Mouse (Mus musculus) 416B (cell line): ENCODE results near the gene 2300002M23Rik.

Experiments used
- DNase-seq: peaks from one replicate; pipeline ENCODE4 v3.0.0; 2011; ENCODE audit warnings: low read depth

2300002M23Rik gene

DNA sequence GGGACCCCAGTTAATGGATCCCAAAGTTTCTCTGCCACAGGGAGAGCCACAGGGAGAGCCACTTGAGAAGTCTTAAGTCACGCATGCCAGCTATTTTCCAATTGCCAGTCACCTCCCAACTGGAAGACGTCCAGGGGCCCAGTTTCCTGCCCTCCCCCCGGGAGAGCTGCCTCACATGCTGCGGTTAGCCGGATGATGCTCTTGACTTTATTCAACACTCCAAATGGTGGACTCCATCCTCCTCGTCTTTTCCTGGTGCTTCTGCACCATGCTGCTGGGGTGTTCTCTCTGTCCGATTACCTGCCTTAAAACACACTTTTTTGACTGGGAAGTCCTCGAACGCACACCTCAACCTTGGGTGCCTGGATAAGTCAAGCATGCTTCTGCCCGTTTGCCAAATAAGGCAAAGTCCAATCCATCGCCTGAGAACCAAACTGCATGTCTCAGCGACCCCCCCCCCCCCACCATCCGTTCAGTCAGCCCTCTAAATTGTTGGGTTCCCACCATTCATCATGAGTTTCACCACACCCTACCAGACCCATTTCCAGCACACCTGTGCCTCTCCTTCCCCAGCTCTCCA lies 11.0 kb upstream of the 2300002M23Rik start:
- no peak for DNase-seq

DNA sequence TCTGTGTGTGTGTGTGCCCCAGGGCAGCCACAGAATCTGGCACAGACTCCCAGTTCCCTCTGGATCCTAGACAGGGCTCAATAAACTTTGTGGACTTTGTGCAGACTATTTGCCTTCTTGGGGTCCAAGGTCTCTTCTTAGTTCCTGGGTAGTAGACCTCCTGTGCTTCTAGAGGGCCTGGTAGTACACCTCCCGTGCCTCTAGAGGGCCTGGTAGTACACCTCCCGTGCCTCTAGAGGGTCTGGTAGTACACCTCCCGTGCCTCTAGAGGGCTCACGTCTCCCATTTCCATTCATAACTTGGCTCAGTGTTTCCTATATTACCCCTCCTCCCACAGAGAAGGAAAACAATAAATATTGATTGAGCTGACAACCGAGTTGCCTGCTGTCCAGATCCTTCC lies 10.4 kb upstream of the 2300002M23Rik start:
- peak; percentile 57 for DNase-seq

DNA sequence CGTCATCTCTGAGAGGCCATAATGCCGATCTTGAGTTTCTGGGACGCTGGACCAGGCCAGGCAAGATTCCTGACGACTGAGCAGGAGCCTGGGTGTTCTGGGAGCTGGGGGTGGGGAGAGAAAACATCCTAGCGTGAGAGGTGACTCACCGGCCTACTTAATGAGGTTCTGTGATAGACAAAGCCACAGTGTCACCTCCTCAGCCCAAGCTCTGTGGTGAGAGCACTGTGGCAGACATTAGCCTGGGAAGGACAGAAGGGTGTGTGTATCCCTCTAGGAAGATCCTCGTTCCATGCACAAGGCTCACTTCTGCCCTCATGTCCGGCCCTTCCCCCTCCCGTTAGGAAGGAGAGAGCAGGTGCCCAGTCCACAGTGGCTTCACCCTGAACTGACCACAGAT lies 9.9 kb upstream of the 2300002M23Rik start:
- DNase-seq, result peak; percentile 30

DNA sequence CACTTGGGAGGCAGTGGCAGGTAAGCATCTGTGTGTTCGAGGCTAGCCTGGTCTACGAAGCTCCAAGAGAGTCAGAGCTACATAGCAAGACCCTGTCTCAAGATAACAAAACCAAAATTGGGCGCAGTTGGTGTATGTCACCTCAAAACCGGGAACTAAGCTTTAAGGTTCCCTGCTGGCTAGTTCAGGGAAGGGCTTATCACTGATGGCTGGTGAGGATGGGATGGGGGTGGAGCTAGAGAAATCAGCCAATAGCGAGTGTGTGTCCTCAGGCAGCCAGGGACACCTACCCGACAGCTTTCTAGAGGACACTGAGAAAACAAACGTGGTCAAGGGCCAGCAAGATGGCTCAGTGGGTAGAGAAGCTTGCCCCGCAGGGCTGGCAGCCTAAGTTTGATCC lies 9.0 kb upstream of the 2300002M23Rik start:
- DNase-seq, result no peak

DNA sequence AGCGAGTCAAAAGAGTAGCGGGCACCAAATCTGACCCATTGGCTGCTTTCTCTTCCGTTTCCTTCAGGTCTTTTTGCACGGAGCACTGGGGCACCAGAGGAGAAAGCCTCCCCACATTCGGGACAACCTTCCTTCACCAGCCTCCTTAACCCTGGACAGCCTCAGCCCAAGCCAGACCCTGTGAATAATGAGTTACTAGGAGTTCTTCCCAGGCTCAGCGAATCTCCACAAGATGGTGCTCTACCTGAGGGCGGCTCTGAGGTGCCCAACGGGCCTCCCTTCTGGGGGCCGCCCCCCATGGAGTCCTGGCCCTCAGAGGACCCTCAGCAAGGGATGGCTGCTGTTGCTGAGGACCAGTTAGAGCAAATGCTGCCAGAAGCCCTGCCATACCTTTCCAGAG lies 517 bp downstream of the 2300002M23Rik start:
- no peak for DNase-seq

DNA sequence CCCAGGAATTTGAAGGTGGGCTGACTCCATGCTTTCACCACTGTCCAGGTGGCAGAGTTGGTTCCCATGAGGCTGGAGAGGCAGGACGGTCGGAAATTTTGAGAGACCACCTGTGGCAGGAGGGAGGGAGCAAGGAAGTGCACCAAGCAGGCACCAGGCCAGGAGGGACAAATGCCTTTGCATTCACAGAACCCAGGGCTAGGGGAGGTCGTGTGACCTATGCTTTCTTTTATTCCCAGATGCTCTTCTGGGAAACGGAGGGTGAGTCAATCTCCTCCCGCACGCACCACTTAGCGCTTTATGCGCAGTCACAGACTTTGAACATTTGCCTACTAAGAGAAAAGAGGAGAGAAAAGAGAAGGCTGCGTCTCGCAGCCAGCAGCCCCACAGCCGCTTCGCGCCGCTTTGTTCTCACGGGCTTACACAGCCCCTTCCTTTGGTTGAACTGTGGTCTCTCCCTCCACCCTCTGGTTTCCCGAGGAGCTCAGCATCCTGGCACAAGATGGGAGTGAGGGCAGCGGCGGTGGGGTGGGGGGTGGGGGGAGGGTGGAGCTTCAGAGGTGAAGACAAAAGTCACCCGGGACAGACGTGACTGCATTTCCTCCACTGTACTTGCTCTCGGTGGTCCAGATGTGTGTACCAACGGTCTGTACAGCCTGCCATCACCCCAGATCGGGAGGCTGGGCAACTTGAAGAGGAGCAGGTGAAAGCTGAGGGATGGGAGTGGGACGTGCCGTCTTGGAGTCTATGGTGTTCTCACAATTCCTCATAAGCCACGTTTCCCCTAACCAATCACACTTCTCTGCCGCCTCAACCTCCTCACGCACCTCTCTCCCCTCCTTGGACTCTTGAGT lies 2.1 kb downstream of the 2300002M23Rik start:
- no peak for DNase-seq

DNA sequence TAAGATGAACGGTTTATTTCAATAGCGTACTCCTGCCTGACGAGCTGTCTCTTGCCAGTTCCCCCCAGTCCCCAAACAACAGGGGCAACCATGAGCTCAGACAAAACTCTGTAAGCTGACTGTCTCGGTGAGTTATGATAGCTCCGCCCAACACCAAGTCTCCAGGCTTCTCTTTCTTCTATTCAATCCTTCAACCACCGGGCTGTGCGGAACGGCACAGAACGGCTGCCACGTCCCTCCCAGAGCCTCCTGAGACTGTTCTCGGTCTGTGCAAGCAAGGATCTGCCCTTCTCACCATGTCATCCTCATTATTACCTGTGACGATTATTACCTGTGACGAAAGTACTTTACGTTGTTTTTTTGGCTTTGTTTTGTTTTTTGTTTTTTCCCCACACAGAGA lies 3.6 kb downstream of the 2300002M23Rik start:
- DNase-seq, result no peak

DNA sequence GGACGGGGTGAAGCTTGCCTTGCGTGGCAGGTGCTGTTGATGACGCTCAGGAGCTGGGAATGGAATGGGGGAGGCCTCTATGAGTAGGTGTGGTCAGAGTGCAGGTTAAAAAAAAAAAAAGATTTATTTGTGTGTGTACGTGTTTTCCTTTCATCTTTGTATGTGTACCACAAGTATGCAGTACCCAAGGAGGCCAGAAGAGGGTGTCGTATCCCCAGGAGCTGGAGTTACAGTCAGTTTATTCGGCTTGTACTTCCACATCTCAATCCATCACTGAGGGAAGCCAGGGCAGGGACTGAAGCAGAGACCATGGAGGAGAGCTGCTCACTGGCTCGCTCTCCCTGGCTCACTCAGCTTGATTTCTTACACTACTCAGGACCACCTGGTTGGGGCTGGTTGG lies 4.2 kb downstream of the 2300002M23Rik start:
- no peak for DNase-seq

DNA sequence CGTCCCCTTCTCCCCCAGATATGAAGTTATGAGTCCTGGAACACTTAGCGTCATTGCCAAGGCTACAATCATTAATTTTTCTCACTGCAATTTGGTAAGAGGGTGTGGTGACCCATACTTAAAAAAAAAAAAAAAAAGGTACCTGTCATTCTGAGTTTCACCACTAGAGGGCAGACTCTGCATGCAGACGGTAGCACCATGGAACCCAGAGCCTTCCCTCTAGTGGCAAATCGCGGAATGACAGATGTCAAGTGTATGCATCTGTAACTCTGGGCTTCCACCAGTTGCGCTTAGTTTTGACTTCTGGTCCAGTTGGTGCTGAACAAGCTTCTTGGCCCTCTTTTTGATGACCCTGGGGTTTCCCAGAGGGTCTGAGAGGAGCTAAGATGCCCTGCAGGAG lies 11.0 kb downstream of the 2300002M23Rik start:
- peak; percentile 88 for DNase-seq

DNA sequence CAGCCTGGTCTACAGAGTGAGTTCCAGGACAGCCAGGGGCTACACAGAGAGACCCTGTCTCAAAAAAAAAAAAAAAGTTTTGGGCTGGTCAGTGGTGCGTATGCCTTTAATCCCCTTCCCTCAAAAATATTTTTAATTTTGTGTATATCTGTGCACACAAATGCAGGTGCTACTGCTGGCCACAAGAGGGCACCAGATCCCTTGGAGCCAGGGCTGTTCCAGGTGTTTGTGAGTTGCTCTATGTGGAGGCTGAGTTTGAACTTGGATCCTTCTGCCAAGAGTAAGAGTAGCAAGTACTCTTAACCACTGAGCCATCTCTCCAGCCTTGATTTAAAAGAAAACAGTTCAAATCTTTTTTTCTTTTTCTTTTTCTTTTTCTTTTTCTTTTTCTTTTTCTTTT lies 15.7 kb downstream of the 2300002M23Rik start:
- DNase-seq, result peak; percentile 63

DNA sequence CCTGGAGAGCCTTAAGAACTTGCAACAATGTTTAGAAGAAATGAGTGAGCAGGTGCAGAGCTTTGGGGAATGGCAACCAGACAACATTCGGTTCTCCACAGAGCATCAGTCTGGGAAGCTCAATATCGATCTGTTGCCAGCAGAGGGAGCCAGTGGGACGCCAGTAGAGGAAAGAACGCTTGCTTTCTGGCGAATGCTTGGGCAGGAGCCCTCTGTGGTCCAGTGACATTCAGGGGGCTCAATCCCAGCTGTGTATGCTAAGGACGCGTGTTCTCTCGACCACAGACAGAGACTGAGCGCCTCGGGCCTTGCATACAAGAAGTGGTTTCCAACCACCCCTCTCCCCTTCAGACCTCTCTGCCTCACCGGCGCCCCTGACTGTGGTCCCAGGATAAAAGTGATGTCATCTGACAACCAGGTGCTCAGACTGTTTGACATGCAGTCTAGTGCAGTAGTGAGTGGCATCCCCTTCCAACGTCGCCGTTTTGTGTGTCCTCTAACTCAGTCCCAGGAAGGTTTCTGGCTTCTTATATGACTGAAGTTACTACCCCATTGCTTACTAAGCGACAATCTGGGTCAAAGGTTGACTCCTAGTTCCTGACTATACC lies 17.2 kb downstream of the 2300002M23Rik start:
- peak; percentile 68 for DNase-seq

DNA sequence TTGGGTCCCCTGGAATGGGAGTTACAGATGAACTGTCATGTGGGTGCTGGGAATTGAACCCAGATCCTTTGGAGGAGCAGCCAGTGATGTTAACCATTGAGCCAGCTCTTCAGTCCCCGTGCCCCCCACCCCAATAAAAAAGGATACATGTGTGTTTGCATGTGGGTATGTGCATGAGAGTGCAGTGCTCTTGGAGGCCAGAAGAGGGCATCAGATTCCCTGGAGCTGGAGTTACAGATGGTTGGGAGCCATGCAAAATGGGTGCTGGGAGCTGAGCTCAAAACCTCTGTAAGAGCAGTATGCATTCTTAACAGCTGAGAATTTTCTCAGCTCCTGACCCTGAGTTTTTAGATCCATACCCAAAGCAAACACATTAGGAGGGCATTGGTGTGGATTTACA lies 20.0 kb downstream of the 2300002M23Rik start:
- no peak for DNase-seq

DNA sequence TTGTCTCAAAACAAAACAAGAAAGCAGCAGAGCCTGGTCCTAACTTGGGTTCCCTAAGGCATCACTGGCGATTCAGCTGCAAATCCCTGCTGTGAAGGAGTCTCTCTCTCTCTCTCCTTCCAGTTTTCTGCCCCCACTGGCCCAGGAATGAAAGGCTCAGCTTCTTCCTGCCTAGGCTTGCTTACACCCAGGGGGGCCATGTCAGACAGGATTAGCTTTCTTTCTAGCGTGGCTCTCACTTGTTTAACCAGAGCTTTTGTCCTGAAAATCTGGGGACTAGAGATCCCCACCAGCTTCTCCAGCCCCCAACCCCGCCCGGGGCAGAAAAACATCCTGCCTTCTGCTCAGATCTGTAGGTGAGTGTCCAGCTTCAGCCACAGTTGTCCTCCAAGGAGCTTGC lies 21.1 kb downstream of the 2300002M23Rik start:
- DNase-seq, result no peak

DNA sequence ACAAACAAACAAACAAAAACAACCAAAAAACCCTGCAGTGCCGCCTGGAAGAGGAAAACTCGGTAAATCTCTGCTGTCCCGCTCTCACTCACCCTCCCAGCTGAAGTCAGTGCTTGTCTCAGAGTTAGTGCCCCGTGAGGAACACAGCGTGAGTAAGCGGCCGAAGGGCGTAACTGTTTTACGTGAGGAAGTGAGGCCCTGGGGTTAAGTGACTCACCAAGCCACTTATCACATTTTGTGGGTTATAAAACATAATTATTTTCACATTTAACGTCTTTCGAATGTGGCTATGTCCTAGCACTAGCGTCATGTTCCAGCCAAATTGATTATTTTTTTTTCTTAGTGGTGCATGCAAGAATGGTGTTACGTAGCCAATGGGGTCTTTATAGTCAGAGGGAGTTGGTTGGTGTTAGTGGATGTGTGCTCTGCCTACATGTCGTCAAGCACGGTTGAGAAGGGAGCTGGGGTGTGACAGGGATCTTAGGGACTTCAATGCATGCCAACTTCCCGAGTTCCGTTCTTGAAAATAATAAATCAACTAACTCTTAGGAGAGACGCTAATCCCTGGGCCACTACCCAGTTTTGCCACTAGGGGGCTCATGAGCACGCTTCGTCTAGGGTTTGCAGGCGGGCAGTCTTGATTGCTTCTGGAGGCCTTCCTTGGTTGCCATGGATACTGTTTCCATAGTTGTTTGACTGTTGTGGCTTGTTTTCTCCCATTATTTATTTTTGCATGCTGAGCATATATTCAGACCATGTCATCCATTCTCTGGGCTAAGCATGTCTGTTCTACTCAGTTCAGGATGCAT lies 23.4 kb downstream of the 2300002M23Rik start:
- DNase-seq, result peak; percentile 92

DNA sequence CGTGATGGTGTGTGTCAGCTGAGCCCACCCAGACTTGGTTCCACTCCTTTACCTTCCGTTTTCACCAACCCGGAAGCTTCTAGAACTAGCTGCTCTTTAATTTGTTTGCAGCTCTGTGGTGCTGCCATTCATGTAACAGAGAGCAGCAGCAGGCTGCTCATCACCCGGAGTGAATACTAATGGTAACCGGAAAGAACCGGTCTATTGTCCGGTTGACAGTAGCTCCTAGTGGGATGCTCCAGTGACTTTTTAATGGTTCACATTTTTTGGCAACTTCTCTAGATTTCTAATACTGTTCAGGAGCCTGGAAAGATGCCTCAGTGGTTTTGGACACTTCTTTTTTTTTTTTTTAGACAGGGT lies 23.9 kb downstream of the 2300002M23Rik start:
- no peak for DNase-seq

DNA sequence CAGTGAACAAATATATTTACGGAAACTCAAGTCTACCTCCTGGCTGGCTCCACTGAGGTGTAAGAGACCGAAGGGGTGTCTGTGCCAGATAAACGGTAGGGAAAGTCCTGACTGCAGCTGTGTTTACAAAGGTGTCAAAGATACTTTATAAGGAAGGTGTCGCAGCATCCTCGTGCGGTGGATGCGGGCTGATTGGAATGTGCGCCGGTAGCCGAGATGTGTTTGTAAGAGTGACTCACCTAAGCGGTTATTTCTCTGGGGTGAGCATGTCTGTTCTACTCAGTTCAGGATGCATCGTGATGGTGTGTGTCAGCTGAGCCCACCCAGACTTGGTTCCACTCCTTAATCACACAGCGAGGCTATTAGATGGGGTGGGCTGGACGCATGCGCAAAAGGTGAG lies 24.5 kb downstream of the 2300002M23Rik start:
- DNase-seq, result no peak

DNA sequence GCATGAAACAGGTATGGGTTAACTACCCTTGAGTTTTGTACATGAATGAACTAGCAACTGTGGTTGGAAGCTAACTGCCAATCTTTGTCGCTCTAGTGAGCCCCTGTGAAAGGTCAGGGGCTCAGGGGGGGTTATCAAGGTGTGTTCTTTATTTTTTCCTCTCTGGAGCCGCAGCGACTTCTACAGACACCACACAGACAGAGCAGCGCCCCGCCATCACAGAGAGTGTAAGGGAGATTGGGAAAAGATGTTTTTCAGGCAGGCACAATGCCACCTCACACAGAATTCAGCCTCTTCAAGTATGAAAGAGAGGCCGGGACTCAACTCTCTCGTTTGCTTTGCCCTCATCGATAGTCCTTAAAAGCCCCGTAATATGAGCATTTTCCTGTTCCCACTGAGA lies 24.9 kb downstream of the 2300002M23Rik start:
- no peak for DNase-seq

DNA sequence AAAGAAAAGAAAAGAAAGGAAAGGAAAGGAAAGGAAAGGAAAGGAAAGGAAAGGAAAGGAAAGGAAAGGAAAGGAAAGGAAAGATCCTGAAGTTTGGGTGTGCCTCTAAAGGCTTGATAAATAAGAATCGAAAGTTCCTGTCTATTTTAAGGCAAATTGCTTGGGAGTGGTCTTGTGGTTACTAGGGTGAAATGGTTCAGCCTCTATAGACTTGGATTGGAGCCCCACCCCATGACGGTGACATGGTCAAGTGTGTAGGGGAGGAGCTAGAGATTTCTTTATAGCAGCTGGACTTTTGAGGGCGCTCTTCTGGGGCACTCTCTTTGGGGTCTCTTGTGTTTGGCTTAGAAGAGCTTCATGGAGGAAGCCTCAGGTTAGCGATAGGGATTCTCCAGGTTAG lies 26.5 kb downstream of the 2300002M23Rik start:
- no peak for DNase-seq

DNA sequence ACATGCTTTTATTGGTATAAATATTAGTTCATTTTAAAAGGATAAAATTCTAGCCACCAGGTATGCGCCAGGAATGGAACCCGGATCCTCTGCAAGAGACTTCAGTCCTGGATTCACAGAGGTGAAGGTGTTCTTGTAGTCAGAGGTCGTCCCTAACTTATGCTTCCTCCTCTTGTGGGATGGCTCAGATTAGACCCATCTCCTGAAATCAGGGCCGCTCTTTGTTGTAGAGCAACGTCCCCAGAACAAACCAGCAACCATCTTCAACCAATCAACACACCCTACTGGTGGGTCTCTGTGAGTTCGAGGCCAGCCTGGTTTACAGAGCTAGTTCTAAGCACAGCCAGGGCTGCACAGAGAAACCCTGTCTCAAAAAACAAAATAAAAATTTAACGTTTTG lies 27.2 kb downstream of the 2300002M23Rik start:
- no peak for DNase-seq

DNA sequence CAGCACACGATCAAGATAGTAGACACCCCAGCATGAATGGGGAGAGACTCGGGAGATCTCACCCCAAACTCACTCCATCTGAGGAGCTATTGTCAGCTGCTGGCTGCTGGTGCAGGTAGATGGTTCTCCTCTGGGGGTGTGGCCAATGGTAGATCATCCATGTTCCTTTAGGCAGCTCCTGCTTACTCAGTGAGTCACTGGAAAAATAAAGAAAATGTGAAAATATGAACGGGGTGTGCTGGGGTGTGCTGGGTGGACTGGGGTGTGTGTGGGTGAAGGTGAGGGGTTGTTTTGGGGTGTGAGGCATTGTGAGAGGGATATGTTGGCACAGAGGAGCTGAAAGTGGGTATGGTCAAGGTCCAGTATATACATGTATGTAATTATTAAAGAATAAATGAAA lies 30.1 kb downstream of the 2300002M23Rik start:
- DNase-seq, result no peak

DNA sequence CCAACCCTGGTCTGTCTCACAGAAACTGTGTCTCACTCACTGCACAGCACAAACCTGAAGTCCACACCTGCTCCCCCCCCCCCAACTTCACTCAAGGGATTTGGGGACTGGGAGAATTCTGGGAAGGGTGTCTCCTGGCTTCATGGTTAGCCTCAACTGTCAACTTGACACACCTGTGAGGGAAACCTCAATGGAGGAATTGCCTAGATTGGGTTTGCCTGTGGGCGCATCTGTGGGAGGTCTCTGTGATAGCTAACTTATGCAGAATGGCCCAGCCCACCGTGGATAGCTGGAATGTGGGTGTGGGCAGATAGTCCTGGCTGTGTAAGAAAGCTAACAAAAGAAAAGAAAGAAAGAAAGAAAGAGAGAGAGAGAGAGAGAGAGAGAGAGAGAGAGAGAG lies 34.0 kb downstream of the 2300002M23Rik start, which contains the start of gene Sfta2:
TSS of gene Sfta2 (plus strand) at position 301 of the 400 bp plus-strand sequence.
- DNase-seq, result no peak

DNA sequence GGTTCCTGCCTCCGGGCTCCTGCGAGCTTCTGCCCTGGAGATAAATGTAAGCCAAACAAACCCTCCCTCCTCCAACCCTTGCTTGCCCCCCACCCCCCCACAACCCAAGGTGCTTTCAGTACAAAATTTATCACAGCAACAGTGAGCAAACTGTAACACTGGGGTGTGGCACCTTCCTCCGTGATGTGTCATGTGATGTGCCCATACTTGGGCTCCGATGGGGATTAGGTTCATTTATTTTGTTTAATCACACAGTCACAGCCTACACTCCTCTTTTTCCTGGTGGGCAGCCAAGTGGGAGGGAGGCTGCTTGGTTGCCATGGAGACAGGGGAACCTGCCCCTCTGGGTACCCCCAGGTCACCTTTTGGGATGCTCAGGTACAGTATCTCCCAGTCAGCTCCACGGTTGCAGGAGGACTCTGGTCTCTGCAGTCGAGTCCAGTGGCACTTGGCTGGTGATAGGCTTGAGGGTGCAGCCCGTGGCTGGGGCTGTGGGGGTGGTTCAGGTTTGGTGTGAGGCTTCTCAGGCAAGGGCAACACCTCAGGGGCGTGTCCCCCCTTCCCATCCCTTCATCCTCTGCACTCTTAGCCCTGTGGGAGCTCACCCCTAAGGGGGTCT lies 34.6 kb downstream of the 2300002M23Rik start:
- no peak for DNase-seq
